Mouse (Mus musculus) kidney, postnatal 25 days (tissue): Measurements from ENCODE around the gene Tnnc1.

Experiments
- DNase-seq, 2 experiments: peaks; one replicate each; pipeline ENCODE4 v3.0.0; 2021; ENCODE audit warnings: mixed read lengths in 2 of 2

The Tnnc1 gene

GRCm38 (mm10) chr14:31260932-31261331 is 52.8 kb downstream of the Tnnc1 start:
- DNase-seq, result no peak
